Mouse (Mus musculus) forebrain, postnatal 0 days (tissue): ENCODE results near the gene Rhbdf2. TPM values are rescaled to one million over a fixed set of nuclear protein-coding genes. Genes with fewer than 3 reads are reported as not detected.

Experiments
- ATAC-seq: fragments of 200-750 bp; cut with Nextera tagmentation; 2 replicates; pipeline ENCODE4 v1.8.0; 2017; ENCODE audit warnings: mild to moderate bottlenecking, moderate library complexity
- DNase-seq: peaks from one replicate; pipeline ENCODE4 v3.0.0-alpha.2; 2015
- H3K27ac ChIP-seq: fragments of 300-500 bp; sonication (generic); 2 replicates; pipeline ENCODE4 v1.5.1; 2014; ENCODE audit warnings: low read depth, mild to moderate bottlenecking, antibody characterized with exemption, low read length, moderate library complexity, mixed read lengths
- H3K27me3 ChIP-seq: fragments of 300-500 bp; sonication (generic); 2 replicates; pipeline ENCODE4 v1.6.1; 2014; ENCODE audit warnings: mild to moderate bottlenecking, low read length, mixed read lengths; ENCODE audit not compliant: insufficient read depth
- H3K36me3 ChIP-seq: fragments of 300-500 bp; sonication (generic); 2 replicates; pipeline ENCODE4 v1.6.1; 2014; ENCODE audit warnings: mild to moderate bottlenecking, moderate library complexity; ENCODE audit not compliant: insufficient read depth
- H3K4me1 ChIP-seq: fragments of 300-500 bp; sonication (generic); 2 replicates; pipeline ENCODE4 v1.6.1; 2014; ENCODE audit warnings: antibody characterized with exemption; ENCODE audit not compliant: insufficient read depth
- H3K4me2 ChIP-seq: fragments of 300-500 bp; sonication (generic); 2 replicates; pipeline ENCODE4 v1.6.1; 2014; ENCODE audit warnings: low read depth, mild to moderate bottlenecking, moderate library complexity
- H3K4me3 ChIP-seq: fragments of 300-500 bp; sonication (generic); 2 replicates; pipeline ENCODE4 v1.5.1; 2014; ENCODE audit warnings: low read depth, low read length, mixed read lengths
- H3K9ac ChIP-seq: fragments of 300-500 bp; sonication (generic); 2 replicates; pipeline ENCODE4 v1.6.1; 2014; ENCODE audit warnings: mild to moderate bottlenecking
- H3K9me3 ChIP-seq: fragments of 300-500 bp; sonication (generic); 2 replicates; pipeline ENCODE4 v1.6.1; 2016; ENCODE audit warnings: low read length
- CTCF ChIP-seq: sonication (generic); IDR thresholded peaks from 2 replicates; pipeline ENCODE4 v1.5.1; 2016; ENCODE audit warnings: antibody characterized with exemption, control low read depth, low read depth
- WGBS: fragments of 180-500 bp; shearing (Covaris S2); extraction: QIAGEN DNeasy Blood & Tissue Kit; methylation state at CpG from one replicate; pipeline ENCODE4 v1.1.7; 2014; 5-methylcytosine and 5-hydroxymethylcytosine counted together
- polyA plus RNA-seq: library from polyadenylated mRNA; unstranded; fragments of >200 nt; fragmentation: Nextera tagmentation; extraction: Ambion mirVana; gene quantifications from 2 replicates; pipeline ENCODE4 v1.2.1, GENCODE M21; 2015
- total RNA-seq: library from RNA; depleted of rRNA; stranded (reverse); fragments of >200 nt; gene quantifications from 2 replicates; pipeline ENCODE4 v1.2.3, GENCODE M21; 2014

Gene Rhbdf2
- total and polyA plus RNA-seq, 2 experiments from 2014 or later = 0.97 to 1.9 TPM

- DNase-seq (no peak), ATAC-seq (no peak)
- Histone ChIP-seq H3K4me1 (no peaks in the 10 kb centered on the region), H3K4me2 (no peak overlapping the region), H3K27ac (no peak overlapping the region), H3K36me3 (no peaks in the 10 kb centered on the region), H3K27me3 (no peaks in the 10 kb centered on the region), H3K9ac (no peak overlapping the region), H3K9me3 (no peaks in the 10 kb centered on the region), H3K4me3 (no peak overlapping the region)
- 91% methylated on average over 8 of the region's 8 CpGs for WGBS
- TF ChIP-seq CTCF = no peak
Measured at GRCm38 (mm10) chr11:116601166-116601565, 25.7 kb downstream of the Rhbdf2 start.

DNA sequence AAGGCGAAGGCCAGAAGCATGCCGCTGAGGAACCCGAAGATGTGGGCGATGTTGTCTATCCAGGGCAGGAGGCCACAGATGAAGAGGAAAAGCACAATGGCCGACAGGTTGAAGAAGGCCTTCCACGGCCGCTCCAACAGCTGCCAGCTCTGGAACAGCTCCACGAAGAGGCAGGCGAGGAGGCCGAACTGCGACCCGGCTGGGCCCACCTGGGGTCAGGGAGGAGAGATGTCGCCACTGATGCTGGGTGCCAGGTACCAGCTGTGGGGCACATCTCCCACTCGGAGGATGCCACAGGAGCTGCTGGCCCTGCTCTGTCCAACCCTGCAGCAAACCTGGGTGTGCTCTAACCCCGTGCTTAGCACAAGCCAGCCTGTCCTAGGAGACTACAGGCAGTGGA is 27.6 kb downstream of the Rhbdf2 start:
- Histone ChIP-seq H3K4me1 (no peaks in the 10 kb centered on the region), H3K36me3 (no peaks in the 10 kb centered on the region), H3K9me3 (no peaks in the 10 kb centered on the region), H3K4me3 (no peak overlapping the region), H3K27ac (no peak overlapping the region), H3K4me2 (no peak overlapping the region), H3K27me3 (no peaks in the 10 kb centered on the region), H3K9ac (no peak overlapping the region)
- TF ChIP-seq CTCF = no peak
- no peak for DNase-seq
- ATAC-seq = no peak
- 93% methylated on average over 15 of the region's 15 CpGs for WGBS

DNA sequence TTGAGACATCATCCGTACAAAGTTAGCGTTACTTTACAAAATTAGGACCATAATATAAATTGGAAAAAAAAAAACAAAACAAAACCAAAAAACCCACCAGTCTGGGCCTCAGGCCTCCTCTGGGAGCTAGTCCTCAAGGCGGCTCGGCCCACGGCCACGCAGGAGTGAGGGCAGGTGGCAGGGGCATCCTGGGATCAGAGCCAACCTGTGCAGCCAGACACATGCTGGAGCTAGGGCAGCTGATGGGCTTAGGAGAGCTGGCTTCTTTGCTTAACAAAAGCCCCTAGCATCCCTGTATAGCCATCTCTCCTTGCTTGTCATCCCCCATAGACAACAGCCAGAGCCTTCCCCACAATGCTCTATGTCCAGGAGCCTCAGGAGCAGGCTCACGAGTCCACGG is 28.6 kb downstream of the Rhbdf2 start:
- H3K4me1 ChIP-seq = no peaks in the 10 kb centered on the region
- ATAC-seq (no peak), DNase-seq (no peak)
- H3K9me3 ChIP-seq = no peaks in the 10 kb centered on the region
- H3K4me2 ChIP-seq = no peak overlapping the region
- H3K36me3 ChIP-seq = no peaks in the 10 kb centered on the region
- TF ChIP-seq CTCF = no peak
- H3K4me3 ChIP-seq = no peak overlapping the region
- no peaks in the 10 kb centered on the region for H3K27me3 ChIP-seq
- 76% methylated on average over 8 of the region's 8 CpGs for WGBS
- no peak overlapping the region for H3K9ac ChIP-seq
- H3K27ac ChIP-seq = no peak overlapping the region

- H3K9ac ChIP-seq = no peak overlapping the region
- no peaks in the 10 kb centered on the region for H3K9me3 ChIP-seq
- no peak overlapping the region for H3K4me2 ChIP-seq
- H3K4me3 ChIP-seq = no peak overlapping the region
- no peak overlapping the region for H3K27ac ChIP-seq
- no peaks in the 10 kb centered on the region for H3K36me3 ChIP-seq
- ATAC-seq (no peak), DNase-seq (no peak)
- WGBS = 90% methylated on average over 19 of the region's 19 CpGs
- TF ChIP-seq CTCF = no peak
- H3K27me3 ChIP-seq = no peaks in the 10 kb centered on the region
- peaks cover 6% of the 10 kb centered on the region; the same call in 1 of the 2 replicates for H3K4me1 ChIP-seq
Measured at GRCm38 (mm10) chr11:116596766-116597165, 30.1 kb downstream of the Rhbdf2 start.

- peaks cover 6% of the 10 kb centered on the region; the same call in 1 of the 2 replicates for H3K4me1 ChIP-seq
- H3K27ac ChIP-seq = no peak overlapping the region
- DNase-seq (no peak), ATAC-seq (no peak)
- H3K9me3 ChIP-seq = no peaks in the 10 kb centered on the region
- H3K4me3 ChIP-seq = no peak overlapping the region
- H3K36me3 ChIP-seq = no peaks in the 10 kb centered on the region
- TF ChIP-seq CTCF = no peak
- H3K9ac ChIP-seq = no peak overlapping the region
- 46% methylated on average over 4 of the region's 4 CpGs for WGBS
- H3K4me2 ChIP-seq = no peak overlapping the region
- H3K27me3 ChIP-seq = no peaks in the 10 kb centered on the region
Measured at GRCm38 (mm10) chr11:116593345-116593744, 33.5 kb downstream of the Rhbdf2 start.

DNA sequence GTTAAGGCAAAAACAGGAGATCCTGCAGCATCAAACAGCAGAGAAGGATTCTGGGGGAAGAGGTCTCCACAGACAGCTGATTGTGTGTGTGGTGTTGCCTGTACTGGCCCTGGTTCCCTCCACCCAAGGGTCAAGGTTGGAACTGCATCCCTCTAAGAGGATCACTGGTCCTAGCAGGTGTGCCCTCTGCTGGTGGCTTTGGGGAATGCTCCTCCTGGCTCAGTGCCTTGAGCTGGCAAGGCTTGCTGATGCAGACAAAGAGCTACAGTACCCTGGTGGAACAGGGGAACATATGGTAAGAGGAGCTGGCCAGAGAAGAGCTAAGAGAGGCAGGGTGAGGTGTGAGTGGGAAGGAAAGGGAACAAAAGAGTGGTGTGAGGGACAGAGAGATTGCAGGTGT is 34.4 kb downstream of the Rhbdf2 start:
- Histone ChIP-seq H3K36me3 (no peaks in the 10 kb centered on the region), H3K9me3 (no peaks in the 10 kb centered on the region), H3K27ac (0 out of 2 replicates have a peak overlapping the region, but pooled peaks have one; percentile 45), H3K4me3 (no peak overlapping the region), H3K4me2 (no peak overlapping the region), H3K9ac (no peak overlapping the region), H3K4me1 (peaks cover 6% of the 10 kb centered on the region; the same call in 1 of the 2 replicates), H3K27me3 (no peaks in the 10 kb centered on the region)
- TF ChIP-seq CTCF = peak; percentile 98
- ATAC-seq (peak; percentile 88), DNase-seq (peak; percentile 95)

DNA sequence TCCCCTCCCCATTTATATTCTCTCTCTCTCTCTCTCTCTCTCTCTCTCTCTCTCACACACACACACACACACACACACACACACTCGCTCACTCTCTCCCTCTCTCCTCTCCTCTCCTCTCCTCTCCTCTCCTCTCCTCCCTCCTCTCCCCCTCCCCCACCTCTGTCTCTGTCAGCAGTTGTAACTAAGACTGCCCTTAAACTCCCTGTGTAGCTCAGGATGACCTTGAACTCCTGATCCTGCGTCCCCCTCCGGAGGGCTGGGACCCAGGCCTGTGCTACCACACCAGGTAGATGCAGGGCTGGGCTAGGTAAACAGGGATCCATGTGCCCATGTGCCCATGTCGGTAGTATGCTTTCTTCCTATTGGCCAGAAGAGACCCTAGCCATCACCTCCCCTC is 35.2 kb downstream of the Rhbdf2 start:
- TF ChIP-seq CTCF = no peak
- peaks cover 6% of the 10 kb centered on the region; the same call in 1 of the 2 replicates for H3K4me1 ChIP-seq
- H3K27ac ChIP-seq = no peak overlapping the region
- H3K9me3 ChIP-seq = no peaks in the 10 kb centered on the region
- ATAC-seq (no peak), DNase-seq (no peak)
- H3K4me3 ChIP-seq = no peak overlapping the region
- no peaks in the 10 kb centered on the region for H3K27me3 ChIP-seq
- no peak overlapping the region for H3K9ac ChIP-seq
- H3K4me2 ChIP-seq = no peak overlapping the region
- H3K36me3 ChIP-seq = no peaks in the 10 kb centered on the region
- 81% methylated on average over 4 of the region's 4 CpGs for WGBS

DNA sequence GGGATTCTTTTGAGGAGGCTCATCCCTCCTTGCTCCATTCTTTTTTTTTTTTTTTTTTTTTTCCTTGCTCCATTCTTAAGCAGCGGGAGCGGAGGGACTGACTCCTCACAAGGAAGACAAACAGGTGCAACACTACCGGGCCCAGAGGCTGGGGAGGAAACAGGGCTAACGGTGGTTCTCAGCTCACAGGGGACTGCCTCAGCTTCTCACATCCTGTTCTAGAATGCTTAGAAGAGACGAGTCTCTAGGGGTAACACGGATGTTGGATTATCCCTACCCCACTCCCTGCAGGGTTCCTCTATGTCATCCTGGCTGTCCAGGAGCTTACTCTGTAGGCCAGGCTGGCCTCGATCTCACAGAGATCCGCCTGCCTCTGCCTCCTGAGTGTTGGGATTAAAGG is 37.2 kb downstream of the Rhbdf2 start:
- WGBS = 58% methylated on average over 8 of the region's 8 CpGs
- H3K4me3 ChIP-seq = no peak overlapping the region
- H3K36me3 ChIP-seq = no peaks in the 10 kb centered on the region
- TF ChIP-seq CTCF = no peak
- H3K4me2 ChIP-seq = no peak overlapping the region
- no peaks in the 10 kb centered on the region for H3K27me3 ChIP-seq
- DNase-seq (no peak), ATAC-seq (no peak)
- no peak overlapping the region for H3K9ac ChIP-seq
- H3K9me3 ChIP-seq = no peaks in the 10 kb centered on the region
- H3K27ac ChIP-seq = no peak overlapping the region
- peaks cover 6% of the 10 kb centered on the region for H3K4me1 ChIP-seq
